Mouse (Mus musculus) ovary, adult 18-20 months (tissue): ENCODE measurements around the gene Rnf157.
"Not testable (repeated sequence)": the region's sequence is repeated elsewhere in the genome, so short reads cannot be mapped to it uniquely, and the experiment has no call there.

Source experiments
- DNase-seq: peaks from one replicate; pipeline ENCODE4 v3.0.0; 2022; ENCODE audit warnings: low spot score, mixed read lengths

Gene Rnf157

GRCm38 (mm10) chr11:116418194-116418840 is 5.5 kb upstream of the Rnf157 start:
- peak; percentile 53 for DNase-seq

GRCm38 (mm10) chr11:116417054-116417453 is 4.2 kb upstream of the Rnf157 start:
- no peak for DNase-seq

GRCm38 (mm10) chr11:116416196-116416943 is 3.5 kb upstream of the Rnf157 start:
- no peak for DNase-seq

GRCm38 (mm10) chr11:116413631-116414022 is 795 bp upstream of the Rnf157 start:
- no peak for DNase-seq

DNA sequence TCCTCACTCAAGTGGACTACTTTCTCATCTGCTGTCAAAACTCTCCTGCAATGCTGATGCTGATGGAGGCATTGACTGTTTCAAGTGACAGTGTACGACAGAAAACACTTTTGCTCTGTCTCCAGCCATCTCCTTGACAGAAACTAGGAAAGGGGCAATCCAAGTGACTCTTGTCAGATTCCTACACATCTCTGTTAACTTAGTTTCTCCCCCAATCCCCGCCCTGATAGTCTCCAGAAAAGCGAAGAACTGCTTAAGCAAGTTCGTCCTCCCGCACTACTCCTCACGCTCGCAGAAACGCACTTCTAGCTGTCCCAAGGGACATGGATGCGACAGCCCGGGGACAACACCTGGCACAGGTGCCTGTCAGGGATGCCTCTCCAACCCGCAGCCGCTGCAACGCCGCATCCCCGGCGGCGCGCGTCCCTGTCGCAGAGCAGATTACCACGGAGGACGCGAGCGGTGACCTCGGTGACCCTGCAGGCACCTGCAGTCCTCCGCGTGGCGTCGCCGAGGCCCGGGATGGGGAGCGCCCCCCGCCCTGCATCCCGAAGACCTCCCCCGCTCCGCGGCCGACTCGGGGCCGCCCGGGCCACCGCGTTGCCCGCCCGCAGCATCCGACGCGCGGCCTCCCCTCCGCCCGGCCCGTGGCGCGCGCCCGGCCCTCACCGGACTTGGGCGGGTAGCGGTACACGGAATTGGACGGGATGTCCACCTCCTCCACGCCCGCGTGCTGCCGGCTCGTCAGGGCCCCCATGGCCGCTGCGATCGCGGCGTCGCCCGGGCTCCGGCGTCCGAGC is 604 bp downstream of the Rnf157 start:
- no peak for DNase-seq

- no peak for DNase-seq
Observed at GRCm38 (mm10) chr11:116411582-116411981, 1.2 kb downstream of the Rnf157 start.

DNA sequence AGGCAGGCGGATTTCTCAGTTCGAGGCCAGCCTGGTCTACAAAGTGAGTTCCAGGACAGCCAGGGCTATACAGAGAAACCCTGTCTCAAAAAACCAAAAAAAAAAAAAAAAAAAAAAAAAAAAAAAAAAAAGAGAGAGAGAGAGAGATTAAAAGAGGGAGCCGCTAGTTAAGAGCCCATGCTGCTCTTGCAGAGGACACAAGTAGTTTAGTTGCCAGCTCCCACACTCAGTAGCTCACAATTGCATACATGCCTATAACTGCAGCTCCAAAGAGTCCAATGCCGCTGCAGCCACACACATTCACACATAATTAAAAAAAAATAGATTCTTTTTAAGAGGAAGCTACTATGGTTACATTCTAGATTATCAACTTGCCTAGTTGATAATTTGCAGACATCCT is 2.4 kb downstream of the Rnf157 start:
- not testable (repeated sequence) for DNase-seq

GRCm38 (mm10) chr11:116409008-116409407 is 3.8 kb downstream of the Rnf157 start:
- DNase-seq: no peak

GRCm38 (mm10) chr11:116406231-116406728 is 6.6 kb downstream of the Rnf157 start:
- no peak for DNase-seq

DNA sequence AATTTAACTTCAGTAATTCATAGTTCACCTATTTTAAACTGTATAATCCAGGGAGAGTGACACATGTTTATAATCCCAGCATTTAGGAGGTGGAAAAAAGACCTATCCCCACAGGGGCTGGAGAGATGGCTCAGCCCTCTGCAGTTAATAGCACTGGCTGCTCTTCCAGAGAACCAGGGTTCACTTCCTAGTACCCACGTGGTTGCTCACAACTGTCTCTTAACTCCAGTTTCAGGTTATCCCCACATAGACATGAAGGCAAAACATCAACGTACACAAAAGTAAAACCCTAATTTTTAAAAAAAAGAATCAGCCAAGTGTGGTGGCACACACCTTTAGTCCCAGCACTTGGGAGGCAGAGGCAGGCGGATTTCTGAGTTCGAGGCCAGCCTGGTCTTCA is 7.2 kb downstream of the Rnf157 start:
- DNase-seq: no peak

GRCm38 (mm10) chr11:116400560-116400959 is 12.3 kb downstream of the Rnf157 start:
- no peak for DNase-seq

GRCm38 (mm10) chr11:116398348-116398677 is 14.5 kb downstream of the Rnf157 start:
- no peak for DNase-seq

GRCm38 (mm10) chr11:116397517-116398347 is 15.1 kb downstream of the Rnf157 start:
- DNase-seq: no peak

DNA sequence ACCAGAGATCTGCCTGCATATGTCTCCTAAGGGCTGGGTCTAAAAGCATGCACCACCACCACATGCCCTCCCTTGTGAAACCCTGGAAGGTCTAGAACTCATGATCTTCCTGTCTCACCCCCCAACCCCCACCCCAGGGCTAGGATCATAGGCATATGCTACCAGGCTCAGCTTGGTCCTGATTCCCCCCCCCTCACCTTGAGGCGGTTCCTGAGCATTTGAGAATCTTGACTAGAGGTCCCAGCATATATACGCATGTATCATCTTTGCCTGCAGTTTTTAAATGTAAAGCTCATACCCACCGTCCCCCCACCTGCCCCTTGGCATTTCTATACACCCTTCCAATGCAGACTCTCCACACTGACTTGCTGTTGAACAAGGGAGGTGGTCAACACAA is 15.9 kb downstream of the Rnf157 start:
- no peak for DNase-seq

DNA sequence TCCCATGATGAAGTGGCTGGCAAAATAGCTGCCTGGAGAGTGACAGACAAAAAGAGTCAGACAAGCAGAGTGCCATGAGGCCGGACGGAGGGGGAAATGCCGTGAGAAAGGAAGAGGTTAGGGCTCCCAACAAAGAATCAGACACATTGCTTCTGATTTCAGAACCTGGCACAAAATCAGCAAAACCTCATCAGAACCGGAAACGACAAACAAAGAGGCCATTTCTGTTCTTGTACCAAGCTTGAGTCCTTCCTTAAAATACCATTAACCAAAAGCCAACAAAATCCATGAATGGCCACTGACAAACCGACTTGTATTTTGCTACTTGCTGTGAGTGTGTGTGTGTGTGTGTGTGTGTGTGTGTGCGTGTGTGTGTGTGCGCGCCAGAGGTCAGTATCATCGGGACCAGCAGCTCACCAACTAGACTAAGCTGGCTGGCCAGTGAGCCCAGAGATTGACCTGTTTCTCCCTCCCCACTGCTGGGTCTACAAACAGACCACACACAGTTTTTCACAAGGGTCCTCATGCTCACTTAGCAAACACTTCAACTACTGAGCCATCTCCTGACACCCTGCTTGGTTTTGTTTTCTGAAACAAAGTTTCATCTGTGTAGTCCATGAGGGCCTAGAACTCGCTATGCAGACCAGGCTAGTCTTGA is 16.4 kb downstream of the Rnf157 start:
- DNase-seq: no peak

DNA sequence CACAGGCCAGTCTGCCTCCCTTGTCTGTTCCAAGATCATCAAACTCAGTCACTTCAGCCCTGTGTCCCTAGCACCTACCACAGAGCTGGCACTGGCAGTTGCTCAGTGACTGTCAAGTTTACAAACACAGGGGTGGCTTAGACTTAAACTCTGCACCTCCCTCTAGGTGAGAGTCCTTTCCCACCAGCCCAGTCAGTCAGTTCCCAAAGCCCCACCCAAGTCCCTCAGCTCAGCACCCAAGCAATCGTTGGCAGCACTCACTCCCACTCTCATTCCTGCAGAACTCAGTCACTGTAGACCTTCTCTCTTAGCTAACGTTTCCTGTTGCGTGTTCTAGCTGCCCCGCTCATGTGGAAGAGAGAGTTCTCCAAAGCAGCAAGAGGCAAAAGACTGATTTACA is 18.1 kb downstream of the Rnf157 start:
- no peak for DNase-seq

GRCm38 (mm10) chr11:116388841-116389480 is 23.9 kb downstream of the Rnf157 start:
- DNase-seq: no peak

DNA sequence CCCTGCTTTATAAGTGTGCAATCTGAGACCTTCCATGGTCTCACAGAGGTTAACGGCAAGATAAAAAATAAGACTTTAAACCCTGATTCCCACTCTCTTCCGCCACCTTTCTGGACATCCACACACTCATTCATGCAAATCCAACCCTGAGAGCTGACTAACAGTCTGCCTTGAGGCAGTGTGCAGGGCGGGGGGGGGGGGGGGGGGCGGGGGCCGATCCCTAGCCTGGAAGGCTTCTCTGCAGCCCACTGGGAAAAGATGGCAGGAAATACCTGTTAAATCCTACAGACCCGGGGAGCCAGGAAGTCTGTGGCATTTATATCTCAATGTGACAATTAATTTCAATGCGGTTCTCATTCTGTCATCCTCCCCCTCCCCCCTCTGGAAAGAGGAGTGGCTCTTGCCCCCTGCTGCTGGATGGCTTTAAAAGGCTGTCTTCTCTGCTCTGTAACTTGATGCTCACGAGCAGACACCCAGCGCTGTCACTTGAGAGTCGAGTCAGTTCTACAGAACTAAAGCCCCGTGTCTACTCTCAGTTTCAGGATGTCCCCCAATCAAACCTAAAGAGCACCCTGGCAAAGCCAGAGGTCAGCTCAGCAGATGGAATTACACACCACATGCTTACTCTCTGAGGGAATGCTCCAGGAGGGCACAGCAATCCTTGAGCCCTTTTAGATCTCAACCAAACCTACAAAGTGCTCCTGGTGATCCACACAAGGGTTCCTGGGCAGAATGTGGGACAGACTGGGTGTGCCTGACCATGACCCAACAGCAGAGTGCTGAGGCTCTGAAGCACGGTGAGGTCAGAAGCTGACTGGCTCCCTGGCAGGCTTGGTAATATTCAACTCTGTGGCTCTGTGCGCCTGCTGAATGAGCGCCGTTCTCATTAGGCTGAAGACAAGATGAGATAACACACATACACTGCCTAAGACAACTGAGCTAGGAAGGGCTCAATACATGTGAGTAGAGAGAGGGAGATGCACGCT is 25.5 kb downstream of the Rnf157 start:
- DNase-seq: no peak

DNA sequence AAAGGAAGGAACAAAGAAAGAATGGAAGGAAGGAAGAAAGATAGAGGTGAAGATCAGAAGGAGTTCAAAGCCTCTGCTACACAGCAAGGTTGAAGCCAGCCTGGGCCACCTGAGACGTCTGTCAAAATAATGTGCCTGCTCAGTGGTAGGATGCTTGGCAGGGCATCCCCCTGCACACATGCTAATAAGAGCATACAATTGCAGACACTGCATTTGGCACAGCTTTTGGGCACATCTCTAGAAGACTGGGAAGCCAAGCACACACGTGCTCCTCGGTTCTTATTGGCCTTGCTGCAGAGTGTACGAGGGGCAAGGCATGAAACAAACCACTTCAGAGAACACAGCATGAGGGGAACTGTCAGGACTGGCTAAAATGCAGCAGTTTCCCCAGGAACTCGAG is 26.8 kb downstream of the Rnf157 start:
- no peak for DNase-seq

DNA sequence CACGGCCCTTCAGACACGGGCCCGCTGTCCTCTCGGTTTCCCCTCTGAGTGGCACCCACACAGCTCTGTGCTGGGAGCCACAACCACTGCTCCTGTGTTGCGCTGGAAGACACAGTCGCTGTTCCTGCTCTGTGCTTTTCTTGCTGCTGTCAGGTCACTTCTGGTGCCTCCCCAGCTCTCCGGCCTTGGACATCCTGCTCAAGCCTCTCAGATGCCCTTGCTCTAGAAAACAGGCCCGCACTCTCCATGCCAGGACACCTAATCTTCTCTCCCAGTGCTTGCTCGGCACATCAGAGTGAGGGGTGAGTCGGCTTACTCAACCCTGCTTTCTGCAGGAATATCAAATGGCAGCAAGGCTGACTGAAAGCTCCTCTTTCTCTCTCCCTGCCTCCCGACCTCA is 28.7 kb downstream of the Rnf157 start:
- DNase-seq: peak; percentile 19
